Mouse (Mus musculus): ENCODE measurements at regions not wholly inside any gene's neighbourhood (a gene's known extent, or its start where the extent isn't known, plus 50 kb on each side); places are given as distances from the start of the nearest gene placed in this dataset.

GRCm38 (mm10) chr11:84599267-84599841 is 74.0 kb upstream of the Lhx1 start:
- TF ChIP-seq POLR2A (IDR thresholded peaks at IDR 0.05; ENCODE audit: insufficient read depth, low read depth, low read length) (no peak), CTCF (IDR thresholded peaks at IDR 0.05; ENCODE audit: insufficient read depth, low read depth, low read length) (no peak)

All from olfactory bulb, adult 2 months (tissue).